Mouse (Mus musculus) embryonic facial prominence, embryonic 12.5 days (tissue): ENCODE data around the gene Abcc8. TPM values are rescaled to one million over a fixed set of nuclear protein-coding genes. Genes with fewer than 3 reads are reported as not detected.

Experiments
- ATAC-seq: fragments of 200-750 bp; cut with Nextera tagmentation; 2 replicates; pipeline ENCODE4 v1.8.0; 2017; ENCODE audit not compliant: insufficient number of reproducible peaks, insufficient read depth, low FRiP score, low TSS enrichment
- H3K27ac ChIP-seq: fragments of 300-500 bp; sonication (generic); 2 replicates; pipeline ENCODE4 v1.5.1; 2016; ENCODE audit warnings: mild to moderate bottlenecking
- H3K27me3 ChIP-seq: fragments of 300-500 bp; sonication (generic); 2 replicates; pipeline ENCODE4 v1.6.1; 2016; ENCODE audit warnings: mild to moderate bottlenecking, moderate library complexity
- H3K36me3 ChIP-seq: fragments of 300-500 bp; sonication (generic); 2 replicates; pipeline ENCODE4 v1.6.1; 2016; ENCODE audit warnings: mild to moderate bottlenecking
- H3K4me1 ChIP-seq: fragments of 300-500 bp; sonication (generic); 2 replicates; pipeline ENCODE4 v1.6.1; 2016
- H3K4me2 ChIP-seq: fragments of 300-500 bp; sonication (generic); replicated peaks from 2 replicates; pipeline ENCODE4 v1.6.1; 2016; ENCODE audit warnings: mild to moderate bottlenecking, moderate library complexity
- H3K4me3 ChIP-seq: fragments of 300-500 bp; sonication (generic); 2 replicates; pipeline ENCODE4 v1.5.1; 2016; ENCODE audit warnings: mild to moderate bottlenecking
- H3K9ac ChIP-seq: fragments of 300-500 bp; sonication (generic); 2 replicates; pipeline ENCODE4 v1.6.1; 2016; ENCODE audit warnings: mild to moderate bottlenecking, moderate library complexity
- H3K9me3 ChIP-seq: fragments of 300-500 bp; sonication (generic); 2 replicates; pipeline ENCODE4 v1.6.1; 2016; ENCODE audit warnings: mild to moderate bottlenecking, moderate library complexity
- WGBS: fragments of 180-500 bp; shearing (Covaris S2); methylation state at CpG from one replicate; pipeline ENCODE4 v1.1.7; 2016; 5-methylcytosine and 5-hydroxymethylcytosine counted together
- polyA plus RNA-seq: library from polyadenylated mRNA; unstranded; fragments of >200 nt; fragmentation: Nextera tagmentation; extraction: Ambion mirVana; gene quantifications from 2 replicates; pipeline ENCODE4 v1.2.1, GENCODE M21; 2016

Gene Abcc8
- polyA plus RNA-seq, 1 experiment from 2014 or later = 0.93 TPM

GRCm38 (mm10) chr7:46077675-46078074 is 102.2 kb downstream of the Abcc8 start:
- whole genome bisulfite sequencing = 92% methylated on average over 12 of the region's 12 CpGs
- H3K4me1 ChIP-seq = no peaks in the 10 kb centered on the region
- no peak overlapping the region for H3K4me3 ChIP-seq
- no peak overlapping the region for H3K27ac ChIP-seq
- H3K36me3 ChIP-seq = peaks cover 88% of the 10 kb centered on the region
- no peak overlapping the region for H3K9ac ChIP-seq
- no peak overlapping the region for H3K4me2 ChIP-seq
- no peaks in the 10 kb centered on the region for H3K9me3 ChIP-seq
- H3K27me3 ChIP-seq = no peaks in the 10 kb centered on the region
- no peak for ATAC-seq

GRCm38 (mm10) chr7:46076844-46077243 is 103.0 kb downstream of the Abcc8 start:
- H3K4me1 ChIP-seq = no peaks in the 10 kb centered on the region
- no peaks in the 10 kb centered on the region for H3K9me3 ChIP-seq
- peaks cover 88% of the 10 kb centered on the region for H3K36me3 ChIP-seq
- no peak overlapping the region for H3K9ac ChIP-seq
- no peak overlapping the region for H3K4me2 ChIP-seq
- no peak overlapping the region for H3K27ac ChIP-seq
- no peak overlapping the region for H3K4me3 ChIP-seq
- WGBS = 90% methylated on average over 7 of the region's 7 CpGs
- H3K27me3 ChIP-seq = no peaks in the 10 kb centered on the region
- no peak for ATAC-seq

- Histone ChIP-seq H3K27me3 (no peaks in the 10 kb centered on the region), H3K36me3 (peaks cover 80% of the 10 kb centered on the region), H3K9ac (no peak overlapping the region), H3K4me2 (no peak overlapping the region), H3K4me1 (no peaks in the 10 kb centered on the region), H3K9me3 (no peaks in the 10 kb centered on the region), H3K4me3 (no peak overlapping the region), H3K27ac (no peak overlapping the region)
- 93% methylated on average over 8 of the region's 8 CpGs for WGBS
- ATAC-seq = no peak
These were observed 111.0 kb downstream of the Abcc8 start for GRCm38 (mm10) chr7:46068831-46069230.

GRCm38 (mm10) chr7:46063296-46063695 is 116.5 kb downstream of the Abcc8 start:
- 95% methylated on average over 6 of the region's 6 CpGs for WGBS
- no peak overlapping the region for H3K4me3 ChIP-seq
- ATAC-seq = no peak
- H3K4me2 ChIP-seq = no peak overlapping the region
- H3K36me3 ChIP-seq = peaks cover 78% of the 10 kb centered on the region
- H3K4me1 ChIP-seq = no peaks in the 10 kb centered on the region
- H3K27ac ChIP-seq = no peak overlapping the region
- H3K27me3 ChIP-seq = no peaks in the 10 kb centered on the region
- H3K9me3 ChIP-seq = no peaks in the 10 kb centered on the region
- H3K9ac ChIP-seq = no peak overlapping the region

- no peak overlapping the region for H3K4me3 ChIP-seq
- no peak overlapping the region for H3K27ac ChIP-seq
- H3K36me3 ChIP-seq = peaks cover 85% of the 10 kb centered on the region
- no peaks in the 10 kb centered on the region for H3K27me3 ChIP-seq
- no peak for ATAC-seq
- H3K9me3 ChIP-seq = no peaks in the 10 kb centered on the region
- H3K9ac ChIP-seq = no peak overlapping the region
- 96% methylated on average over 16 of the region's 16 CpGs for WGBS
- no peaks in the 10 kb centered on the region for H3K4me1 ChIP-seq
- no peak overlapping the region for H3K4me2 ChIP-seq
These were observed 118.2 kb downstream of the Abcc8 start for GRCm38 (mm10) chr7:46061614-46062013.

GRCm38 (mm10) chr7:46060688-46061087 is 119.1 kb downstream of the Abcc8 start:
- Histone ChIP-seq H3K36me3 (peaks cover 84% of the 10 kb centered on the region), H3K9me3 (no peaks in the 10 kb centered on the region), H3K4me3 (no peak overlapping the region), H3K9ac (no peak overlapping the region), H3K4me1 (no peaks in the 10 kb centered on the region), H3K4me2 (no peak overlapping the region), H3K27me3 (no peaks in the 10 kb centered on the region), H3K27ac (no peak overlapping the region)
- WGBS = 94% methylated on average over 8 of the region's 8 CpGs
- ATAC-seq = no peak

- Histone ChIP-seq H3K9ac (no peak overlapping the region), H3K4me1 (no peaks in the 10 kb centered on the region), H3K36me3 (peaks cover 93% of the 10 kb centered on the region), H3K4me3 (no peak overlapping the region), H3K27me3 (no peaks in the 10 kb centered on the region), H3K9me3 (no peaks in the 10 kb centered on the region), H3K4me2 (no peak overlapping the region), H3K27ac (no peak overlapping the region)
- 94% methylated on average over 11 of the region's 11 CpGs for WGBS
- no peak for ATAC-seq
These were observed 121.0 kb downstream of the Abcc8 start for GRCm38 (mm10) chr7:46058882-46059281.

Other genes starting within 250 kb of the Abcc8 start
- gene Abcc6, start 149.7 kb downstream of the Abcc8 start, polyA plus RNA-seq = 0.38 and 0.57 TPM in 2 replicates
- 28.2 and 29.5 TPM in 2 replicates for gene Nomo1, start 146.3 kb downstream of the Abcc8 start, polyA plus RNA-seq
- 0.14 and 0.34 TPM in 2 replicates for gene Kcnj11, start 79.3 kb downstream of the Abcc8 start, polyA plus RNA-seq
- 2.6 and 2.8 TPM in 2 replicates for gene Ush1c, start 58.5 kb upstream of the Abcc8 start, polyA plus RNA-seq
- gene Otog, start 61.0 kb upstream of the Abcc8 start, polyA plus RNA-seq = 0.68 and 1.1 TPM in 2 replicates
- gene Myod1, start 196.4 kb upstream of the Abcc8 start, polyA plus RNA-seq = 27.4 and 28.8 TPM in 2 replicates
- gene Kcnc1, start 216.5 kb upstream of the Abcc8 start, polyA plus RNA-seq = 0.50 and 0.81 TPM in 2 replicates